Mouse (Mus musculus) embryonic facial prominence, embryonic 12.5 days (tissue): Measurements from ENCODE around the gene Kcng4. TPM values are rescaled to one million over a fixed set of nuclear protein-coding genes. Genes with fewer than 3 reads are reported as not detected.

Experiments used
- ATAC-seq: fragments of 200-750 bp; cut with Nextera tagmentation; 2 replicates; pipeline ENCODE4 v1.8.0; 2017; ENCODE audit not compliant: insufficient number of reproducible peaks, insufficient read depth, low FRiP score, low TSS enrichment
- H3K27ac ChIP-seq: fragments of 300-500 bp; sonication (generic); 2 replicates; pipeline ENCODE4 v1.5.1; 2016; ENCODE audit warnings: mild to moderate bottlenecking
- H3K27me3 ChIP-seq: fragments of 300-500 bp; sonication (generic); 2 replicates; pipeline ENCODE4 v1.6.1; 2016; ENCODE audit warnings: mild to moderate bottlenecking, moderate library complexity
- H3K36me3 ChIP-seq: fragments of 300-500 bp; sonication (generic); 2 replicates; pipeline ENCODE4 v1.6.1; 2016; ENCODE audit warnings: mild to moderate bottlenecking
- H3K4me1 ChIP-seq: fragments of 300-500 bp; sonication (generic); 2 replicates; pipeline ENCODE4 v1.6.1; 2016
- H3K4me2 ChIP-seq: fragments of 300-500 bp; sonication (generic); replicated peaks from 2 replicates; pipeline ENCODE4 v1.6.1; 2016; ENCODE audit warnings: mild to moderate bottlenecking, moderate library complexity
- H3K4me3 ChIP-seq: fragments of 300-500 bp; sonication (generic); 2 replicates; pipeline ENCODE4 v1.5.1; 2016; ENCODE audit warnings: mild to moderate bottlenecking
- H3K9ac ChIP-seq: fragments of 300-500 bp; sonication (generic); 2 replicates; pipeline ENCODE4 v1.6.1; 2016; ENCODE audit warnings: mild to moderate bottlenecking, moderate library complexity
- H3K9me3 ChIP-seq: fragments of 300-500 bp; sonication (generic); 2 replicates; pipeline ENCODE4 v1.6.1; 2016; ENCODE audit warnings: mild to moderate bottlenecking, moderate library complexity
- WGBS: fragments of 180-500 bp; shearing (Covaris S2); methylation state at CpG from one replicate; pipeline ENCODE4 v1.1.7; 2016; 5-methylcytosine and 5-hydroxymethylcytosine counted together
- polyA plus RNA-seq: library from polyadenylated mRNA; unstranded; fragments of >200 nt; fragmentation: Nextera tagmentation; extraction: Ambion mirVana; gene quantifications from 2 replicates; pipeline ENCODE4 v1.2.1, GENCODE M21; 2016

Gene Kcng4
- polyA plus RNA-seq, 1 experiment from 2014 or later = 0.08 TPM

DNA sequence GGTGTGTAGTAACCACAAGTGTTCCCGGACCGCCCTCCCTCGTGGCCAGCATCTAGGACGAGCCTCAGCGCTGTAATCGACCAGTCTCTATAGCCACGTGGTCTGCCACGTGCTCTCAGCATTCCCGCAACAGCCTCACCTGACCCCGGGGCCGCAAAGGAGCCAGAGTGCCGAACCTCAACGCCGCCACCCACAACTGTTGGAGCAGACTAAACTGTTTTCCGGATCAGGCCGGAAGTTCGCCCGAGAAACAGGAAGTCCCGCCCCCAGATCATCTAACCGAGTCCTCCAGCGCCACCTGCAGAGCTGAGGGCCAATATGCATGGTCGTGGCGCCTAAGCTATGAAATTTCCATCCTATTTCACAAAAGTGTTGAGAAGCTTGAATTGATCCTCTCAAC, 30.5 kb downstream of the Kcng4 start, which contains the start of gene Taf1c:
Gene Taf1c (minus strand): TSS at position 227 of the 400 bp plus-strand sequence.
- Histone ChIP-seq H3K27ac (peak within 1 kb of the TSS; percentile 47; the same call in 1 of the 2 replicates), H3K4me1 (peaks cover 10% of the 10 kb centered on the region), H3K27me3 (no peaks in the 10 kb centered on the region), H3K4me3 (peak within 1 kb of the TSS; percentile 77), H3K9ac (peak within 1 kb of the TSS; percentile 79), H3K9me3 (0 out of 2 replicates have a peak, but pooled peaks cover 3% of the 10 kb centered on the region), H3K4me2 (peak within 1 kb of the TSS; percentile 92), H3K36me3 (peaks cover 27% of the 10 kb centered on the region)
- no peak for ATAC-seq
- under 1% methylated on average over 23 of the region's 23 CpGs for WGBS

DNA sequence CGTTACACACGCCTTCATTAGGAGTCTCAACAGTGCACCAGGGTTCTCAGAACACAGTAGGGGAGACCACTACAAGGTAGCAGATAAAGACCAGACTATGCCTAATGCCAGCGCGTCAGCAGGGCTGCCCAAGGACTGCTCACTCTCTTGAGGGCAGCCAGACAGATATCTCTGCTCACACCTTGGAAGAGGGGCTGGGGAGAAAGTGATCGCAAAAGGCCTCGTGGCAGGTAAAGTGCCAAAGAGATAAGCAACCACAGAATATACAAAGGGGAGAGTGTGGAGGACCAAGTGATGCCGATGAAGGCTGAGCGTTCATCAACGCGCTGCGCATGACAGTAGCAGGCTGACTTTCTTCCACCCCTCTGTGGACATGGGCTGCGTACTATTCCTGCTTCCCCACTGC, 31.1 kb downstream of the Kcng4 start:
- H3K27ac ChIP-seq = no peak overlapping the region
- H3K9me3 ChIP-seq = 0 out of 2 replicates have a peak, but pooled peaks cover 3% of the 10 kb centered on the region
- WGBS = 48% methylated on average over 12 of the region's 12 CpGs
- no peak for ATAC-seq
- H3K4me3 ChIP-seq = peak overlapping the region; percentile 77
- peaks cover 33% of the 10 kb centered on the region for H3K36me3 ChIP-seq
- H3K9ac ChIP-seq = peak overlapping the region; percentile 79
- peaks cover 10% of the 10 kb centered on the region for H3K4me1 ChIP-seq
- H3K27me3 ChIP-seq = no peaks in the 10 kb centered on the region
- H3K4me2 ChIP-seq = peak overlapping the region; percentile 92

DNA sequence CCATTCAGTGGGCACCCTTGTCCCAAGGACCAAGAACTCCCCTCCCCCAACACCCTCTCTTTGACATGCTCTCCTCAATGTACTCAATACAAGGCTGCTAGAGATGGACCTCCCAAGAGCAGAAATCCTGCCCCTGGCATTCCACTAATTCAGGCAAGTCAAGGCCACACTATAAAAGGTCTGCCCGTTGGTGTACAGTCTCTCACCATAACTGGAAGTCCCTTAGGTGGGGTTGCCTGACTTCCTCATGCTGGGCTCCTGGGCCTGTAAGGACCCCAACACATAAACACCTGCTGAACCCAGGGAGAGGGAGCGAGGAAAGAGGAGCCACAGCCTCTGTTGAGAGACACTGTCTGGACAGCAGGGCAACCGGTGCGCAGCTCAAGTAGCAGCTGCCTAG, 31.7 kb downstream of the Kcng4 start:
- WGBS = 91% methylated on average over 4 of the region's 4 CpGs
- H3K4me2 ChIP-seq = peak overlapping the region; percentile 92
- no peaks in the 10 kb centered on the region for H3K9me3 ChIP-seq
- no peaks in the 10 kb centered on the region for H3K27me3 ChIP-seq
- ATAC-seq = no peak
- peaks cover 39% of the 10 kb centered on the region for H3K36me3 ChIP-seq
- H3K4me3 ChIP-seq = peak overlapping the region; percentile 77; the same call in 1 of the 2 replicates
- peak overlapping the region; percentile 79; the same call in 1 of the 2 replicates for H3K9ac ChIP-seq
- no peak overlapping the region for H3K27ac ChIP-seq
- H3K4me1 ChIP-seq = peaks cover 10% of the 10 kb centered on the region

DNA sequence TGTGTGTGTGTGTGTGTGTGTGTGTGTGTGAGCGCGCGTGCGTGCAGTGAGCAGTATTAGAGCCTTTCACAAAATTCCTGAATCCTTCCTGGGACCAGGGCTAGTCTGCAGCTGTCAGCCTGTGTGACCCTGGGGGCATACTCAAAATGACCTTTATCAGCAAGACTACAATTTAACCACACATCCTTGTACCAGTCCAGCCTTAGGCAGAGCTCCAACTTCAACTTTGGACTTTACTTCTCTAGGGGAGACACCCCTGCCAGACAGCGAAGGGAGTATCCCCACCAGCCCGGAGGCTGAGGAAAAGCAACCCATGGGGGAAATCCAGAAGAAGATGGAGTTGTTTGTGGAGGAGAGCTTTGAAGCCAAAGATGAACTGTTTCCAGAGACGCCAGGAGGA, 44.0 kb downstream of the Kcng4 start:
- H3K4me1 ChIP-seq = no peaks in the 10 kb centered on the region
- H3K9ac ChIP-seq = no peak overlapping the region
- no peaks in the 10 kb centered on the region for H3K27me3 ChIP-seq
- no peak overlapping the region for H3K27ac ChIP-seq
- no peak for ATAC-seq
- H3K9me3 ChIP-seq = no peaks in the 10 kb centered on the region
- no peak overlapping the region for H3K4me3 ChIP-seq
- WGBS = 87% methylated on average over 7 of the region's 7 CpGs
- H3K36me3 ChIP-seq = peaks cover 1% of the 10 kb centered on the region; the same call in 1 of the 2 replicates
- no peak overlapping the region for H3K4me2 ChIP-seq

DNA sequence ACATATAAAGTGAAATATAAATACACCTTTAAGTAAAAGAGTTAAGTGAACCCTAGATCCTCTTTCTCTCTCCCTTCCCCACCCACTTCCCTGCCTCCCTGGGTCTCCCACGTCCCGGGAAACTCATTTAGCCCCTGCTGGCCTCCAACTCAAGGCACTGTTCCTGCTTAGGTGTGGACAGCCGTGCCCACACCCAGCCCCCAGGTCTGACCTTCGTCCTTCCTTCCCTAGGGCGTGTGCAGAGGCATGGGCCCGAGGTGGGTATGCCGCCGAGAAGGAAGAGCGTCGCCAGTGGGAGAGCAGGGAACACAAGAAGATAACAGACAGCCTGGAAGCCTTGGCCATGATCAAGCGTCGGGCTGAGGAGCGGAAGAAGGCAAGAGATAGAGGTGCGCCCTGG, 45.1 kb downstream of the Kcng4 start:
- H3K27ac ChIP-seq = no peak overlapping the region
- H3K4me1 ChIP-seq = no peaks in the 10 kb centered on the region
- WGBS = 80% methylated on average over 14 of the region's 14 CpGs
- H3K9me3 ChIP-seq = no peaks in the 10 kb centered on the region
- H3K27me3 ChIP-seq = no peaks in the 10 kb centered on the region
- H3K9ac ChIP-seq = no peak overlapping the region
- H3K4me2 ChIP-seq = no peak overlapping the region
- H3K36me3 ChIP-seq = no peaks in the 10 kb centered on the region
- H3K4me3 ChIP-seq = no peak overlapping the region
- ATAC-seq = no peak

DNA sequence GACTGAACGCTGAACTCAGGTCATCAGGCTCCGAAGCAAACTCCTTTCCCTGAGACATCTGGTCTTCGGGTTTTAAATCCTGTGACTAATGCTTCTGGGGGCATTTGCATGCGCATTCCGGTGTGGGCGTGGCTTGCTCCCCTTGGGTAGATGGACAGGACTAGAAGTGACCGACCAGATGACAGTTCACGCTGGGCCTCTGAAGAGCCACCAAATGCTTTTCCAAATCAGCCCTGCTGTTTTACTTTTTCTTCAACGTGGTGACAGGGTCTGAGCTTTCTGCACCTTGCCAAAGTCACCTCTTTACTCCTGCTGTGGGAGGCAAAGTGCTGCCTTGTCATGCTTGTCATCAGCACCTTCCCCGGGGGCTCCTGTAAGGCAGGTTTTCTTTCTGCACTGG, 46.6 kb downstream of the Kcng4 start:
- H3K4me1 ChIP-seq = no peaks in the 10 kb centered on the region
- no peak overlapping the region for H3K4me3 ChIP-seq
- no peaks in the 10 kb centered on the region for H3K36me3 ChIP-seq
- H3K27me3 ChIP-seq = no peaks in the 10 kb centered on the region
- no peak for ATAC-seq
- H3K4me2 ChIP-seq = no peak overlapping the region
- WGBS = 20% methylated on average over 10 of the region's 10 CpGs
- H3K27ac ChIP-seq = no peak overlapping the region
- no peaks in the 10 kb centered on the region for H3K9me3 ChIP-seq
- H3K9ac ChIP-seq = no peak overlapping the region

DNA sequence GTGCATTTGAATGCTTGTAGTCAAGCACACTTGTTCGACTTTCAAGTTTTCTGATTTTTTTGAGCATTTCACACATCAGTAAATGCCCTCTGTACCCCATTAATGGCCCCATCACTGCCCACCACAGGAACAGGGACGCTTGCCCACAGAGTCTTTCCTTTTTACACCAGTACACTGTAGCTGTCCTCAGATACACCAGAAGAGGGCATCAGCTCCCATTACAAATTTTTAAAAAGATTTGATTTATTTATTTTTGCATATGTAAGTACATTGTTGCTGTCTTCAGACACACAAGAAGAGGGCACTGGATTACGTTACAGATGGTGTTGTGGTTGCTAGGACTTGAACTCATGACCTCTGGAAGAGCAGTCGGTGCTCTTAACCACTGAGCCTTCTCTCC, 47.2 kb downstream of the Kcng4 start:
- no peak overlapping the region for H3K27ac ChIP-seq
- no peak overlapping the region for H3K4me2 ChIP-seq
- WGBS = 66% methylated on average over 4 of the region's 4 CpGs
- H3K36me3 ChIP-seq = no peaks in the 10 kb centered on the region
- H3K9ac ChIP-seq = no peak overlapping the region
- H3K27me3 ChIP-seq = no peaks in the 10 kb centered on the region
- no peak for ATAC-seq
- no peak overlapping the region for H3K4me3 ChIP-seq
- no peaks in the 10 kb centered on the region for H3K9me3 ChIP-seq
- no peaks in the 10 kb centered on the region for H3K4me1 ChIP-seq

DNA sequence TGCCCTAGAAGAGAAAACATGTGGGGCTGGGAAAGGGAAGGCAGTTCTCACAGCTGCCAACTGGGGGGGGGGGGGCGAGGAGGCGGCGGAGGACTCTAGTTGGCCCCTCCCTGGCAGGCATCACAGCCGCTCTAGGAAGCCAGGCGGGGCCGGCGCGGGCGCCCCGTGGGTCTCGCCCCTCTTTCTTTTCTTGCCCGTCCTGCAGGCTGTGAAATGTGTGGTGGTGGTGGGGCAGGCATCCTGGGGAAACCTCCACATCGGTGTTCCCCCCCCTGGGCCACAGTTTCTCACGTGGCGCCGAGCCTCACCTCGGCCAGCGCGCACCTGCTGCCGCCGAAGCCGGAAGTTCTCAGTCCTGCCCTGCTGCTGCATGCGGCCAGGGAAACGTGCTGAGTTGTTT, 49.6 kb downstream of the Kcng4 start:
- Histone ChIP-seq H3K4me3 (peak overlapping the region; percentile 30), H3K36me3 (no peaks in the 10 kb centered on the region), H3K27ac (no peak overlapping the region), H3K9ac (no peak overlapping the region), H3K9me3 (no peaks in the 10 kb centered on the region), H3K4me1 (no peaks in the 10 kb centered on the region), H3K27me3 (no peaks in the 10 kb centered on the region), H3K4me2 (peak overlapping the region; percentile 53)
- no peak for ATAC-seq
- WGBS = 25% methylated on average over 22 of the region's 24 CpGs

DNA sequence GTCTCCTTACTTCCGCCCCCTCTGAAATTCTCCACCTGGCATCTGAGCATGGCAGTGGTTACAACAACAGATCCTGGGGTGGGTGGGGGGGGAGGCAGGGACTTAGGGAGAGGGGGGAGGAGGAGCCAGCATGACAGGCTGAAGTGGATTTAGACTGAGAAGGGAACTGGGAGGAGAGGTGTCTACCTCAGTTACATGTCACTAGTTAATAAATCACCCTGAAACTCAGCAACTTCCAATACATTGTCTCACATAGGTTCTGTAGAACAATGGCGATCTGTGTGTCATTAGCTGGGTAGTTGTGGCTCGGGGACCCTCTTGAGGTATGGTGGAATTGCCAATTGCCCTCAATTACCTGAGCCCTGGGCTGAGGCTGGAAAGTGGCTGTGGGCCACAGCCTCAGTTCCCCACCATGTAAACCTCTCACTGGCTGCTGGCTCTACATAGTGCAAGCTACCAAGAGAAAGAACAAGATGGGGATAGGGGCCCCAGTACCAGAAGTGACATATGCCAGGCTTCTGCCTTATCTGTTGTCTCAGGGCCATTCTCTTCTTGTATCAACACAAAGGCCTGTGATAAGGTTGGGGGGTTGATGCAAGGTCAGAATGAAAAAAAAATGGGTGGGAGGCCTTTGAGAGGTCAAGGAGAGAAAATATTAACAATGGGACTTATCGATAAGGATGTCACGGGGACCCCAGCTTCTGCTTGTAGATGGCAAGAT, 54.9 kb downstream of the Kcng4 start:
- H3K4me3 ChIP-seq = no peak overlapping the region
- no peak overlapping the region for H3K27ac ChIP-seq
- 0 out of 2 replicates have a peak, but pooled peaks cover under 1% of the 10 kb centered on the region for H3K4me1 ChIP-seq
- peaks cover 24% of the 10 kb centered on the region for H3K27me3 ChIP-seq
- no peaks in the 10 kb centered on the region for H3K36me3 ChIP-seq
- no peak overlapping the region for H3K4me2 ChIP-seq
- 86% methylated on average over 5 of the region's 5 CpGs for WGBS
- H3K9ac ChIP-seq = no peak overlapping the region
- H3K9me3 ChIP-seq = no peaks in the 10 kb centered on the region
- ATAC-seq = no peak

DNA sequence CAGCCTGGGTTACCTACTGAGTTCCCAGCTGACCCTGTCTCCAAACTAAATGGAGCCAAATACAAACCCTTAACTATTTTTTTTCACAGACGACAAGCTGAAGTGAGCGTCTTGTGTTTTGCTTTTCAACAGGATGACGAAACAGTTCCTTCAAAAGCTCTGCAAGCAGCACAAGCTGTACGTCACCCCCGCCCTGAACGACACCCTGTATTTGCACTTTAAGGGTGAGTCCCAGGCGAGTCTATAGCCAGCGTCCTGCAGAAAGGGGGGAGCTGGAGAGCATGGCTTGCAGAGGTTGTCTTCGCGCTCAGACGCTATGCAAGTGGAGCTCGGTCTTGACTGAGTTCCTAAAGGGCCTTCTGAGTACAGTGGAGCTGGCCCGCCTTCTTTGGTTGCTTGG, 56.4 kb downstream of the Kcng4 start:
- no peak overlapping the region for H3K9ac ChIP-seq

DNA sequence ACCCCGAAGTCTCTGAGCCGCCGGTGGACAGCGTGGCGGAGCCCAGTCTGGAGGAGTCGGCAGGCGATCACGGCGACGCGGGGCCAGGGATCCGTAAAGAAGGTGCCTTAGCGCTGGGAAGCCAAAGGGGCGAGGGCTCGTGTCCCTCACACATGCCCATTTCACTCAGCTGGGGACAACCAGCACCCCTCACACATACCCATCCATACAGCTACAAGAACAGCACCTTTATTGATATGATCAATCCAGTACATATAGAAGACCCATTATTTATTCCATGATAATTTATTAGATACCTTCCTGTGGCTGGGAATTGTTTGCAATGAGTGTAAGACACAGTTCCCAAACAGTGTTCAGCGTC, 60.1 kb downstream of the Kcng4 start:
- ATAC-seq = peak; percentile 13; the same call in 1 of the 2 replicates
- H3K27me3 ChIP-seq = peaks cover 34% of the 10 kb centered on the region
- H3K9ac ChIP-seq = peak overlapping the region; percentile 77
- WGBS = 2% methylated on average over 16 of the region's 16 CpGs
- H3K4me3 ChIP-seq = peak overlapping the region; percentile 80
- no peaks in the 10 kb centered on the region for H3K9me3 ChIP-seq
- H3K36me3 ChIP-seq = no peaks in the 10 kb centered on the region
- H3K27ac ChIP-seq = no peak overlapping the region
- peaks cover 17% of the 10 kb centered on the region for H3K4me1 ChIP-seq
- H3K4me2 ChIP-seq = peak overlapping the region; percentile 98

More for the DNA sequence above, 56.4 kb downstream of the Kcng4 start:
- no peak overlapping the region for H3K27ac ChIP-seq
- WGBS = 44% methylated on average over 13 of the region's 13 CpGs
- H3K36me3 ChIP-seq = no peaks in the 10 kb centered on the region
- no peak for ATAC-seq
- no peak overlapping the region for H3K4me2 ChIP-seq
- H3K27me3 ChIP-seq = peaks cover 32% of the 10 kb centered on the region
- peaks cover 5% of the 10 kb centered on the region for H3K4me1 ChIP-seq
- H3K9me3 ChIP-seq = no peaks in the 10 kb centered on the region
- H3K4me3 ChIP-seq = no peak overlapping the region
